39 mouse cellular contexts compared by ENCODE assay signal in the genomic region with DNA sequence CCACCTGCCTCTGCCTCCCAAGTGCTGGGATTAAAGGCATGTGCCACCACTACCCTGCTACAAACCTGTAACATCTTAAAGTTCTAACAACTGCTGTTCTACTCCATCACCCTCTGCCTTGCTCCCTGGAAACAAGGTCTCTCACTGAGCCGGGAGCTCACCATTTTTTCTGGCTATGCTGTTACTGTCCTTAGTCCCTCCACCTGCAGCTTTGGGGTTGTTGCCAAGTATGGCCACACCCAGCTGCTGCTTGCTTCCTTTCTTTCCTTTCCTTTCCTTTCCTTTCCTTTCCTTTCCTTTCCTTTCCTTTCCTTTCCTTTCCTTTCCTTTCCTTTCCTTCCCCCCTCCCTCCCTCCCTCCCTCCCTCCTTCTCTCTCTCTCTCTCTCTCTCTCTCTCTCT. TPM values are rescaled to one million over a fixed set of nuclear protein-coding genes. Genes with fewer than 3 reads are reported as not detected.
"Had no signal": no experiment of that assay in that cellular context is flagged by ENCODE, and none has a peak within 500 bp of the region (broad histone marks: within the 10 kb centered on the region; RNA-seq: fewer than 3 reads in every experiment).

No protein-coding gene starts in this region.

RNA-seq across cellular contexts. Expression of a gene that starts 57.5 kb away (rescaled TPM):
- total RNA-seq: left cerebral cortex, postnatal 10 days; left cerebral cortex, postnatal 14 days; left cerebral cortex, postnatal 25 days; left cerebral cortex, postnatal 36 days; left cerebral cortex, postnatal 4 days; liver, adult 2 months; megakaryocyte progenitor cell, adult 5-6 weeks; megakaryocyte, adult 5-6 weeks; megakaryocyte-erythroid progenitor cell, adult 5-6 weeks; midbrain, postnatal 0 days; monocyte, adult 5-6 weeks had no signal
- polyA plus RNA-seq: limb, embryonic 10.5 days; limb, embryonic 11.5 days; limb, embryonic 12.5 days; limb, embryonic 13.5 days; limb, embryonic 14.5 days; limb, embryonic 15.5 days; liver, adult 2 months; liver, embryonic 11.5 days; liver, embryonic 12.5 days; liver, embryonic 13.5 days; liver, embryonic 14.5 days; liver, embryonic 15.5 days; liver, embryonic 16.5 days; liver, postnatal 0 days; lung, adult 2 months; lung, embryonic 14.5 days; lung, embryonic 15.5 days; lung, embryonic 16.5 days; macrophage; midbrain, embryonic 10.5 days; midbrain, embryonic 11.5 days; midbrain, embryonic 12.5 days; midbrain, embryonic 13.5 days; midbrain, embryonic 14.5 days; midbrain, embryonic 15.5 days; midbrain, embryonic 16.5 days; midbrain, postnatal 0 days; myocyte; neural tube, embryonic 11.5 days; neural tube, embryonic 12.5 days had no signal
